Mouse (Mus musculus): ENCODE results near the gene Olfr122.

The Olfr122 gene

GRCm38 (mm10) chr17:37768307-37768706 is at the start of gene Olfr122:
Gene Olfr122, plus strand, starts transcription at chr17:37768607.
- DNase-seq = no peak

- no peak for DNase-seq
Observed at GRCm38 (mm10) chr17:37721508-37721907, 46.9 kb upstream of the Olfr122 start, which contains the start of gene Olfr120. Gene Olfr120, plus strand, starts transcription at chr17:37721808.

- no peak for DNase-seq
Observed at GRCm38 (mm10) chr17:37738070-37738469, 30.3 kb upstream of the Olfr122 start.

GRCm38 (mm10) chr17:37793229-37793628 is 24.8 kb downstream of the Olfr122 start, which contains the start of gene Olfr123:
Gene Olfr123, plus strand, starts transcription at chr17:37793529.
- no peak for DNase-seq

GRCm38 (mm10) chr17:37799588-37799987 is 31.2 kb downstream of the Olfr122 start, which contains the start of gene Olfr124:
Gene Olfr124, plus strand, starts transcription at chr17:37799888.
- DNase-seq = no peak
